ENCODE assay signal across 23 mouse cellular contexts in genomic region chr10:44306308-44306707, GRCm38 (mm10).
"Had no signal": no experiment of that assay in that cellular context is flagged by ENCODE, and none has a peak within 500 bp of the region (broad histone marks: within the 10 kb centered on the region; RNA-seq: fewer than 3 reads in every experiment).

No protein-coding gene starts in this region.

- ATAC-seq: hindbrain, postnatal 0 days; intestine, embryonic 16.5 days; liver, embryonic 12.5 days had no signal

- H3K27me3 ChIP-seq: heart, embryonic 15.5 days; hindbrain, embryonic 13.5 days; hindbrain, embryonic 15.5 days; kidney, embryonic 15.5 days; limb, embryonic 13.5 days; limb, embryonic 15.5 days; liver, embryonic 12.5 days had no signal

- H3K4me2 ChIP-seq: heart, embryonic 15.5 days; hindbrain, embryonic 13.5 days; hindbrain, embryonic 15.5 days; kidney, embryonic 15.5 days; limb, embryonic 13.5 days; limb, embryonic 15.5 days; liver, embryonic 12.5 days had no signal

- H3K4me3 ChIP-seq: heart, embryonic 15.5 days; hindbrain, embryonic 13.5 days; hindbrain, embryonic 15.5 days; kidney, embryonic 15.5 days; limb, embryonic 13.5 days; limb, embryonic 15.5 days; liver, embryonic 12.5 days had no signal

- DNase-seq: gastrocnemius, postnatal 14 days; gastrocnemius, postnatal 36 days; heart, adult 18-20 months; heart, postnatal 36 days; kidney, adult 11 months; kidney, adult 2 months; kidney, adult 9 months; kidney, postnatal 14 days; kidney, postnatal 36 days; layer of hippocampus, adult 9-11 months; layer of hippocampus, postnatal 36 days; left cerebral cortex, postnatal 4 days had no signal

- H3K27ac ChIP-seq: heart, embryonic 15.5 days; hindbrain, embryonic 13.5 days; hindbrain, embryonic 15.5 days; hindbrain, postnatal 0 days; kidney, embryonic 15.5 days; kidney, postnatal 0 days; limb, embryonic 13.5 days; limb, embryonic 15.5 days; liver, embryonic 12.5 days; liver, embryonic 14.5 days had no signal

- H3K9me3 ChIP-seq: heart, embryonic 15.5 days; hindbrain, embryonic 13.5 days; hindbrain, embryonic 15.5 days; kidney, embryonic 15.5 days; limb, embryonic 13.5 days; limb, embryonic 15.5 days; liver, embryonic 12.5 days had no signal

- H3K4me1 ChIP-seq: hindbrain, embryonic 13.5 days; hindbrain, embryonic 15.5 days; kidney, embryonic 15.5 days; limb, embryonic 13.5 days; limb, embryonic 15.5 days; liver, embryonic 12.5 days had no signal

- H3K9ac ChIP-seq: heart, embryonic 15.5 days; hindbrain, embryonic 13.5 days; hindbrain, embryonic 15.5 days; kidney, embryonic 15.5 days; limb, embryonic 13.5 days; limb, embryonic 15.5 days; liver, embryonic 12.5 days; liver, embryonic 14.5 days had no signal
